Mouse (Mus musculus): ENCODE data around the gene Ctcfl. TPM values are rescaled to one million over a fixed set of nuclear protein-coding genes. Genes with fewer than 3 reads are reported as not detected.
A peak's percentile ranks its signal among the peaks of the same experiment; 100 is the strongest.
"Not testable (repeated sequence)": the region's sequence is repeated elsewhere in the genome, so short reads cannot be mapped to it uniquely, and the experiment has no call there.

Ctcfl gene
- polyA plus RNA-seq, 1 experiment from 2014 or later: 0.14 TPM

GRCm38 (mm10) chr2:173108509-173109190 is 10.7 kb downstream of the Ctcfl start:
- H3K27me3 ChIP-seq: peaks cover 11% of the 10 kb centered on the region; the same call in 1 of the 2 replicates
- no peak for ATAC-seq (ENCODE audit: insufficient number of reproducible peaks, insufficient read depth, low FRiP score, low TSS enrichment, low read depth)
- H3K9ac ChIP-seq: no peak overlapping the region
- H3K27ac ChIP-seq: no peak overlapping the region
- no peaks in the 10 kb centered on the region for H3K36me3 ChIP-seq
- no peak overlapping the region for H3K4me3 ChIP-seq
- H3K4me1 ChIP-seq: no peaks in the 10 kb centered on the region
- no peak overlapping the region for H3K4me2 ChIP-seq
- H3K9me3 ChIP-seq: no peaks in the 10 kb centered on the region
- WGBS: 83% methylated on average over 6 of the region's 6 CpGs

GRCm38 (mm10) chr2:173106889-173107785 is 12.2 kb downstream of the Ctcfl start:
- H3K4me3 ChIP-seq: no peak overlapping the region
- H3K9me3 ChIP-seq: no peaks in the 10 kb centered on the region
- H3K4me1 ChIP-seq: no peaks in the 10 kb centered on the region
- no peak overlapping the region for H3K9ac ChIP-seq
- no peaks in the 10 kb centered on the region for H3K36me3 ChIP-seq
- no peak overlapping the region for H3K4me2 ChIP-seq
- ATAC-seq (ENCODE audit: insufficient number of reproducible peaks, insufficient read depth, low FRiP score, low TSS enrichment, low read depth): no peak
- WGBS: 17% methylated on average over 14 of the region's 14 CpGs
- H3K27ac ChIP-seq: no peak overlapping the region
- peaks cover 11% of the 10 kb centered on the region; the same call in 1 of the 2 replicates for H3K27me3 ChIP-seq

- 84% methylated on average over 9 of the region's 9 CpGs for WGBS
Observed at GRCm38 (mm10) chr2:173106409-173106808, 12.9 kb downstream of the Ctcfl start.

GRCm38 (mm10) chr2:173097337-173097736 is 22.0 kb downstream of the Ctcfl start:
- not testable (repeated sequence) for H3K36me3 ChIP-seq; H3K4me3 ChIP-seq; H3K9ac ChIP-seq; H3K4me2 ChIP-seq; ATAC-seq (ENCODE audit: insufficient number of reproducible peaks, insufficient read depth, low FRiP score, low TSS enrichment, low read depth); H3K27me3 ChIP-seq; H3K9me3 ChIP-seq; H3K27ac ChIP-seq
- H3K4me1 ChIP-seq: peaks cover 11% of the 10 kb centered on the region; the same call in 1 of the 2 replicates
- 90% methylated on average over 10 of the region's 10 CpGs for WGBS

More at GRCm38 (mm10) chr2:173106409-173106808, 12.9 kb downstream of the Ctcfl start:
- H3K4me1 ChIP-seq: 0 out of 2 replicates have a peak, but pooled peaks cover 4% of the 10 kb centered on the region
- no peaks in the 10 kb centered on the region for H3K9me3 ChIP-seq
- H3K4me3 ChIP-seq: no peak overlapping the region
- no peak for ATAC-seq (ENCODE audit: insufficient number of reproducible peaks, insufficient read depth, low FRiP score, low TSS enrichment, low read depth)
- H3K27ac ChIP-seq: no peak overlapping the region
- H3K27me3 ChIP-seq: peaks cover 11% of the 10 kb centered on the region; the same call in 1 of the 2 replicates
- H3K4me2 ChIP-seq: no peak overlapping the region
- no peak overlapping the region for H3K9ac ChIP-seq
- H3K36me3 ChIP-seq: no peaks in the 10 kb centered on the region

- Histone ChIP-seq H3K9ac (no peak overlapping the region), H3K36me3 (no peaks in the 10 kb centered on the region), H3K27ac (no peak overlapping the region), H3K27me3 (no peaks in the 10 kb centered on the region), H3K9me3 (no peaks in the 10 kb centered on the region), H3K4me3 (no peak overlapping the region), H3K4me1 (no peaks in the 10 kb centered on the region), H3K4me2 (peak overlapping the region; percentile 24)
- WGBS: 15% methylated on average over 6 of the region's 6 CpGs
- ATAC-seq (ENCODE audit: insufficient number of reproducible peaks, insufficient read depth, low FRiP score, low TSS enrichment, low read depth): no peak
Observed at GRCm38 (mm10) chr2:173089437-173089836, 29.9 kb downstream of the Ctcfl start.

- Histone ChIP-seq H3K4me1 (peaks cover 6% of the 10 kb centered on the region), H3K9me3 (no peaks in the 10 kb centered on the region), H3K27ac (no peak overlapping the region), H3K9ac (peak overlapping the region; percentile 46; the same call in 1 of the 2 replicates), H3K4me2 (no peak overlapping the region), H3K36me3 (no peaks in the 10 kb centered on the region), H3K4me3 (no peak overlapping the region), H3K27me3 (no peaks in the 10 kb centered on the region)
- WGBS: 59% methylated on average over 13 of the region's 13 CpGs
- no peak for ATAC-seq (ENCODE audit: insufficient number of reproducible peaks, insufficient read depth, low FRiP score, low TSS enrichment, low read depth)
Observed at GRCm38 (mm10) chr2:173087405-173087804, 31.9 kb downstream of the Ctcfl start.

- H3K4me1 ChIP-seq: peaks cover 7% of the 10 kb centered on the region
- H3K36me3 ChIP-seq: no peaks in the 10 kb centered on the region
- 69% methylated on average over 9 of the region's 9 CpGs for WGBS
- H3K9me3 ChIP-seq: no peaks in the 10 kb centered on the region
- H3K4me2 ChIP-seq: no peak overlapping the region
- H3K27ac ChIP-seq: no peak overlapping the region
- no peak overlapping the region for H3K9ac ChIP-seq
- ATAC-seq (ENCODE audit: insufficient number of reproducible peaks, insufficient read depth, low FRiP score, low TSS enrichment, low read depth): no peak
- no peak overlapping the region for H3K4me3 ChIP-seq
- no peaks in the 10 kb centered on the region for H3K27me3 ChIP-seq
Observed at GRCm38 (mm10) chr2:173085763-173086162, 33.6 kb downstream of the Ctcfl start.

GRCm38 (mm10) chr2:173084871-173085270 is 34.5 kb downstream of the Ctcfl start:
- H3K27ac ChIP-seq: no peak overlapping the region
- no peak for ATAC-seq (ENCODE audit: insufficient number of reproducible peaks, insufficient read depth, low FRiP score, low TSS enrichment, low read depth)
- no peak overlapping the region for H3K4me3 ChIP-seq
- H3K9me3 ChIP-seq: no peaks in the 10 kb centered on the region
- no peak overlapping the region for H3K9ac ChIP-seq
- H3K36me3 ChIP-seq: no peaks in the 10 kb centered on the region
- 92% methylated on average over 11 of the region's 11 CpGs for WGBS
- no peak overlapping the region for H3K4me2 ChIP-seq
- H3K27me3 ChIP-seq: no peaks in the 10 kb centered on the region
- peaks cover 12% of the 10 kb centered on the region for H3K4me1 ChIP-seq

GRCm38 (mm10) chr2:173083712-173084475 is 35.4 kb downstream of the Ctcfl start:
- H3K4me1 ChIP-seq: peaks cover 12% of the 10 kb centered on the region
- H3K9me3 ChIP-seq: no peaks in the 10 kb centered on the region
- H3K27me3 ChIP-seq: no peaks in the 10 kb centered on the region
- H3K9ac ChIP-seq: no peak overlapping the region
- no peaks in the 10 kb centered on the region for H3K36me3 ChIP-seq
- peak; percentile 32; the same call in 1 of the 2 replicates for ATAC-seq (ENCODE audit: insufficient number of reproducible peaks, insufficient read depth, low FRiP score, low TSS enrichment, low read depth)
- H3K4me3 ChIP-seq: no peak overlapping the region
- 10% methylated on average over 13 of the region's 13 CpGs for WGBS
- no peak overlapping the region for H3K27ac ChIP-seq
- H3K4me2 ChIP-seq: peak overlapping the region; percentile 41

- Histone ChIP-seq H3K9ac (no peak overlapping the region), H3K4me2 (no peak overlapping the region; the same call in 1 of the 2 replicates), H3K27me3 (no peaks in the 10 kb centered on the region), H3K27ac (no peak overlapping the region), H3K9me3 (no peaks in the 10 kb centered on the region), H3K4me3 (no peak overlapping the region), H3K36me3 (no peaks in the 10 kb centered on the region), H3K4me1 (peaks cover 12% of the 10 kb centered on the region)
- 78% methylated on average over 9 of the region's 9 CpGs for WGBS
- no peak for ATAC-seq (ENCODE audit: insufficient number of reproducible peaks, insufficient read depth, low FRiP score, low TSS enrichment, low read depth)
Observed at GRCm38 (mm10) chr2:173083106-173083505, 36.2 kb downstream of the Ctcfl start.

GRCm38 (mm10) chr2:173082706-173083105 is 36.6 kb downstream of the Ctcfl start:
- no peaks in the 10 kb centered on the region for H3K27me3 ChIP-seq
- H3K36me3 ChIP-seq: no peaks in the 10 kb centered on the region
- ATAC-seq (ENCODE audit: insufficient number of reproducible peaks, insufficient read depth, low FRiP score, low TSS enrichment, low read depth): no peak
- H3K9ac ChIP-seq: no peak overlapping the region
- H3K4me1 ChIP-seq: peaks cover 12% of the 10 kb centered on the region
- H3K4me2 ChIP-seq: no peak overlapping the region
- H3K9me3 ChIP-seq: no peaks in the 10 kb centered on the region
- no peak overlapping the region for H3K4me3 ChIP-seq
- no peak overlapping the region for H3K27ac ChIP-seq
- WGBS: 83% methylated on average over 3 of the region's 3 CpGs
